Mouse (Mus musculus): ENCODE data around the gene Elovl5. TPM values are rescaled to one million over a fixed set of nuclear protein-coding genes. Genes with fewer than 3 reads are reported as not detected.
A peak's percentile ranks its signal among the peaks of the same experiment; 100 is the strongest.

Gene Elovl5
- total and polyA plus RNA-seq, 2 experiments from 2014 or later: 71.6 to 90.5 TPM

DNA sequence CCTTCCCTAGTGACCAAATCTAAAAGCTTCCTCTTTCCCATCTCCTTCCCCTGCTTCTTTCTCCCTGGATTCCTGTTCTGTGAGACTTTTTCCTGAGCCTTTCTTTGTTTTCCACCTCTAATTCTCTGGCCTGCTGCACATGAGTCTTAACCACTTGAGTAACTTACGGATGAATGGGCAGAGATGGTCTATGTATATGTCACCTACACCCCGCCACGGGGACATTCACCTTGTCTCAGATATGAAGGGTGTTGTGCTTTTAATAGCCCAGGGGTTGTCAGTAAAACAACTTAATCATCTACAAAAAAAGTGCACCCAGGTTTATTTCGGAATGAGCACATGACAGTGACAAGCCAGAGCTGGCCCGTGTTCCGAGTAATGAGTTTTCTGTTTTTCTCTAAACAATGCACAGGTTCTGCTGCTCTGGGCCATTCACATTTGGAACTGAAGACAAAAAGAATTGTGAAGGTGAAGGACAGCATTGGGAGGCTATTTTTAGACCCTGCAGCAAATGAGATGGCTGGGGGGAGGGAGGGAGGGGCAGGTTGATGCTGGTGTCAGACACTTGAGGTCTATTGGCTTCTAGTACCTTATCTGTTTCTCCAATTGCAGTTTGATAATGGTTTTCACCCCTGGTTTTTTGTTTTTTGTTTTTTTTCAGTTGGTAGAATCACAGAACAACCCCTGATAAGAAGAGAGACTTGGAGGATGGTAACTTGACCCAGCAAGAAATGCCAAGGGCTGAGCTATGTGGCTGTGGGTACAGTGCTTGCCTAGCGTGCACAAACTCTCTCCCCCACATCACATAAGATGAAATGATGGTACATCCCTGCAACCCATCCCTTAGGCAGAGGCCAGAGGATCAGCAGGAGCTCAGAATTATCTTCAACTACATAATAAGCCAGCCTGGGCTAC is 83.7 kb downstream of the Elovl5 start:
- DNase-seq (ENCODE audit: low spot score) (no peak), ATAC-seq (no peak)
- Histone ChIP-seq H3K4me3 (ENCODE audit: low read length) (no peak overlapping the region), H3K4me1 (ENCODE audit: insufficient read depth, low read length) (no peaks in the 10 kb centered on the region), H3K27me3 (ENCODE audit: insufficient read depth, low read length) (no peaks in the 10 kb centered on the region), H3K36me3 (ENCODE audit: insufficient read depth, low read length) (no peaks in the 10 kb centered on the region), H3K27ac (no peak overlapping the region), H3K4me2 (ENCODE audit: low read depth, low read length) (no peak overlapping the region), H3K9me3 (ENCODE audit: low read length) (no peaks in the 10 kb centered on the region), H3K9ac (replicated peaks; ENCODE audit: low read length) (no peak overlapping the region)
- TF ChIP-seq CTCF (IDR thresholded peaks at IDR 0.05; ENCODE audit: low read depth): no peak
- WGBS: 87% methylated on average over 7 of the region's 7 CpGs

DNA sequence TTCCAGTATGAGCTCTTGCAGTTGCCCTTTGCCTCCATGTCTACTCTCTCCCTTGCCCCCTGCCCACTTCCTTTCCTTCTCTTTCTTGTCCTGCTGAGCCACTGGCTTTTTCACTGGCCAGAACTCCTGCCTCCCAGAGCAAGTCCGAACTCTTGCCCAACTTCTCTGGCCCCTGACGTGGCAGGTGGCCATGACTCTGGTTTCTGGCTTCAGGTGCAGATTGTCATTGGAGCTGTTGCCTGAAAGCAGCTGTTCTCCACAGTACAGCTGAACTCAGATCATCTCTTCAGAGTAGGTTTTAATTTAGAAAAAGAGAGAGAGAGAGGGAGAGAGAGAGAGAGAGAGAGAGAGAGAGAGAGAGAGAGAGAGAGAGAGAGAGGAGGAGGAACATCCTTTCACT is 86.1 kb downstream of the Elovl5 start:
- ATAC-seq (no peak), DNase-seq (ENCODE audit: low spot score) (no peak)
- H3K27me3 ChIP-seq (ENCODE audit: insufficient read depth, low read length): no peaks in the 10 kb centered on the region
- H3K4me1 ChIP-seq (ENCODE audit: insufficient read depth, low read length): no peaks in the 10 kb centered on the region
- WGBS: 77% methylated on average over 2 of the region's 2 CpGs
- TF ChIP-seq CTCF (IDR thresholded peaks at IDR 0.05; ENCODE audit: low read depth): no peak
- no peaks in the 10 kb centered on the region for H3K36me3 ChIP-seq (ENCODE audit: insufficient read depth, low read length)
- no peak overlapping the region for H3K4me2 ChIP-seq (ENCODE audit: low read depth, low read length)
- no peak overlapping the region for H3K27ac ChIP-seq
- H3K9me3 ChIP-seq (ENCODE audit: low read length): no peaks in the 10 kb centered on the region
- no peak overlapping the region for H3K4me3 ChIP-seq (ENCODE audit: low read length)
- no peak overlapping the region for H3K9ac ChIP-seq (replicated peaks; ENCODE audit: low read length)

DNA sequence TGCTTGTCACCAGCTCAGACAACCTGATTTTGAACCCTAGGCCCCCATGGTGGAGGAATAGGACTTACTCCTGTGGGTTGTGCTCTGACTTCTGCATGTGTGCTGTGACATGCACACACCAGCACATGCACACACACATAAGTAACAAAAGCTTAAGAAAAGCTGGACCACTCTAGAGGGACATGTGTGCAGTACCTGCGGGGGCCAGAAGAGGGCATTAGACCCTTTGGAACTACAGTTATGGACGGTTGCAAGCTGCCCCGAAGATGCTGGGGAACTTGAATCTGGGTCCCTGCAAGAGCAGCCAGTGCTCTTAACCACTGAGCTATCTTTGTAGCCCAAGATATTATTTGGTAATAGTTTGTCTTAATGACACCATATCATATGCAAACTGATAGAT is 88.3 kb downstream of the Elovl5 start:
- Histone ChIP-seq H3K9me3 (ENCODE audit: low read length) (no peaks in the 10 kb centered on the region), H3K36me3 (ENCODE audit: insufficient read depth, low read length) (no peaks in the 10 kb centered on the region), H3K4me2 (ENCODE audit: low read depth, low read length) (no peak overlapping the region), H3K4me1 (ENCODE audit: insufficient read depth, low read length) (no peaks in the 10 kb centered on the region), H3K4me3 (ENCODE audit: low read length) (no peak overlapping the region), H3K27ac (no peak overlapping the region), H3K27me3 (ENCODE audit: insufficient read depth, low read length) (no peaks in the 10 kb centered on the region), H3K9ac (replicated peaks; ENCODE audit: low read length) (no peak overlapping the region)
- peak; percentile 56 for TF ChIP-seq CTCF (IDR thresholded peaks at IDR 0.05; ENCODE audit: low read depth)
- 56% methylated on average over 3 of the region's 3 CpGs for WGBS
- DNase-seq (ENCODE audit: low spot score) (no peak), ATAC-seq (no peak)

DNA sequence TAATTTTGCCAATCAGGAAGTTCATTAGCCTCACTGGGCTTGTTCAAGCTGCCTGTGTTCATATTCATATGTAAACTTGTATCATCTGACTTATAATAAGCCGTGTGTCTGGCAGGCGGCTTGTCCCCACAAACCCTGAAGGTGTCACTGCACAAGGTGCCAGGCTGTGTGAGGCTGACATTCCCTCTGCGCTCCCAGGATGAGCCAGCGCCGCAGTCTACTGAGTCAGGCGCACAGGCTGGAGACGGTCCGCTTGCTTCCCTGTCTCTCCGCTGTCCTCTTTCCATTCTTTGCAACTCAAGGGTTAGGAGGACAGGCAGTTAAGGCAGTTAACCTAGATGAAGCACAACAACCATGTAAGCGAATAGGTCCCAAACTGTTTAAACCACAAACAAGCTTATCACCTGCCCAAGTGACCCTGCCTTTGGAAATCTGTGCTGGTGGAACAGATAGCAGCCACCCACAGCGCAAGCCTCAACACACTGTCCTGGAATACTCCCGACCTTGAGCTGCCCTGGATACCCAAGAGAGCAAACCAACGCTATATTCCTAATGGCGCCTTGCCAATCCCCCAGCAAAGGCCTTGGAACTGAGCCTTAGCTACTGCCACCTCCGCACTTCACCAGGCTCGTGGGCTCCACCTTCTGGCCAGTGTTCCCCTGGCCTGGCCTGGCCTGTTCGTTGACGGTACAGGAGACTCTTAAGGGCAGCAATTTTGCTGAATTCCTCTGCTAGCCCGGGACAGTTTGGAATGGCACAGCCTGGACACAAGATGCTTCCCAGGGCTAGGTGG is 89.2 kb downstream of the Elovl5 start:
- Histone ChIP-seq H3K27ac (no peak overlapping the region), H3K4me1 (ENCODE audit: insufficient read depth, low read length) (no peaks in the 10 kb centered on the region), H3K4me2 (ENCODE audit: low read depth, low read length) (no peak overlapping the region), H3K36me3 (ENCODE audit: insufficient read depth, low read length) (no peaks in the 10 kb centered on the region), H3K27me3 (ENCODE audit: insufficient read depth, low read length) (no peaks in the 10 kb centered on the region), H3K9ac (replicated peaks; ENCODE audit: low read length) (no peak overlapping the region), H3K4me3 (ENCODE audit: low read length) (no peak overlapping the region), H3K9me3 (ENCODE audit: low read length) (no peaks in the 10 kb centered on the region)
- TF ChIP-seq CTCF (IDR thresholded peaks at IDR 0.05; ENCODE audit: low read depth): peak; percentile 92
- 57% methylated on average over 19 of the region's 19 CpGs for WGBS
- peak; percentile 75 for ATAC-seq
- DNase-seq (ENCODE audit: low spot score): peak; percentile 87

DNA sequence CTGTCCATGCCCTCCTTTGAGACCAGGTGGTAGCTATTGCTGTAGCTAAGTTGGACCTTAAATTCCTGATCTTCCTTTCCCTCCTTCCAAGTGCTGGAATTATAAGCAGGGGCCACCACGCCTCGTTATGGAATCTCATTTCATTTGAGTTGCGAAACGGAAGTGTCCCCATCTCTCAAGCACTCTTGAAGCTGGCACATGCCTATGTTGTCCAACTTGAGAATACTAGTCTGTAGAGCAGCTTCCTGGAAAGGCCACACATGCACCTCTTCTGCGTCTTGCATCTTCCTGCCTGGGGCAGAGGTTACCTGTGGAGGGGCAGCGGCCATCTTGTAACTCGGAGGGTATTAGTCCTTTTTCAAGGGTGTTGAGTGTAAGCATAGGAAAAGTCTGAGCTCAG is 92.2 kb downstream of the Elovl5 start:
- Histone ChIP-seq H3K4me1 (ENCODE audit: insufficient read depth, low read length) (no peaks in the 10 kb centered on the region), H3K27ac (no peak overlapping the region), H3K9ac (replicated peaks; ENCODE audit: low read length) (no peak overlapping the region), H3K4me2 (ENCODE audit: low read depth, low read length) (no peak overlapping the region), H3K27me3 (ENCODE audit: insufficient read depth, low read length) (no peaks in the 10 kb centered on the region), H3K36me3 (ENCODE audit: insufficient read depth, low read length) (no peaks in the 10 kb centered on the region), H3K9me3 (ENCODE audit: low read length) (no peaks in the 10 kb centered on the region), H3K4me3 (ENCODE audit: low read length) (no peak overlapping the region)
- ATAC-seq (no peak), DNase-seq (ENCODE audit: low spot score) (no peak)
- no peak for TF ChIP-seq CTCF (IDR thresholded peaks at IDR 0.05; ENCODE audit: low read depth)
- WGBS: 96% methylated on average over 7 of the region's 7 CpGs

DNA sequence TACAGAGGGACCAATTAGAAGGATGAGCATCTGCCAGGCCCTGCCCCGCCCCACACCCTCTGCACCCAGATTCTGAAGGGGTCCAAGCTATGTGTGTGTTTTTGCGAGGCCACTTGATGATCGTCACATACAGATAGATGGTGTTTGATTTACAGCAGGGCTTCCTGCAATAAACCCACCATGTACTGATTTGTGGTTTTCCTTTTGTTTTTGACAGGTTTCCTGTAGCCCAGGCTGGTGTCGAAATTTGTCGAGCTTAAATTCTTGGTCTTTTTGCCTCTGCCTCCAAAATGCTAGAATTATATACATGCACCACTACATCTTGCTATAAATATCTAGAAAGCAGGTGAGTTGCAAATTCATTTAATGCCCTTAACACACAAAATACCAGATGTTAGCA is 93.0 kb downstream of the Elovl5 start:
- WGBS: 89% methylated on average over 5 of the region's 5 CpGs
- H3K9ac ChIP-seq (replicated peaks; ENCODE audit: low read length): no peak overlapping the region
- ATAC-seq (no peak), DNase-seq (ENCODE audit: low spot score) (no peak)
- H3K36me3 ChIP-seq (ENCODE audit: insufficient read depth, low read length): no peaks in the 10 kb centered on the region
- H3K9me3 ChIP-seq (ENCODE audit: low read length): no peaks in the 10 kb centered on the region
- TF ChIP-seq CTCF (IDR thresholded peaks at IDR 0.05; ENCODE audit: low read depth): no peak
- H3K27me3 ChIP-seq (ENCODE audit: insufficient read depth, low read length): no peaks in the 10 kb centered on the region
- no peak overlapping the region for H3K4me3 ChIP-seq (ENCODE audit: low read length)
- H3K27ac ChIP-seq: no peak overlapping the region
- no peak overlapping the region for H3K4me2 ChIP-seq (ENCODE audit: low read depth, low read length)
- H3K4me1 ChIP-seq (ENCODE audit: insufficient read depth, low read length): no peaks in the 10 kb centered on the region
